Mouse (Mus musculus): ENCODE measurements around the gene Prps2. TPM values are rescaled to one million over a fixed set of nuclear protein-coding genes. Genes with fewer than 3 reads are reported as not detected.

Gene Prps2
- total and polyA plus RNA-seq, 3 experiments: 43.9 to 74.3 (median 73.1) TPM

GRCm38 (mm10) chrX:167334571-167334970, 48.0 kb downstream of the Prps2 start:
- no peak overlapping the region for H3K9ac ChIP-seq (ENCODE audit: insufficient read depth, low read depth)
- no peak overlapping the region for H3K4me3 ChIP-seq (replicated peaks in 1 of 3; ENCODE audit: low read depth in 2 of 3, low read length in 2 of 3, poor library complexity in 1 of 3)
- H3K27ac ChIP-seq (ENCODE audit: insufficient read depth, low read depth): no peak overlapping the region
- TF ChIP-seq UBTF (IDR thresholded peaks at IDR 0.05; ENCODE audit: low read depth, low read length) (no peak), ZNF384 (IDR thresholded peaks at IDR 0.05; ENCODE audit: low read depth, low read length) (no peak), IRF4 (IDR thresholded peaks at IDR 0.05; ENCODE audit: low read depth, low read length) (0 out of 2 replicates have a peak, but pooled peaks have one; percentile 26), HCFC1 (IDR thresholded peaks at IDR 0.05; ENCODE audit: low read depth, low read length) (no peak), ZMIZ1 (IDR thresholded peaks at IDR 0.05; ENCODE audit: low read depth, low read length) (no peak), USF2 (conservative IDR thresholded peaks at IDR 0.05; ENCODE audit: low read depth, low read length) (no peak)
- H3K79me2 ChIP-seq (replicated peaks; ENCODE audit: control insufficient read depth, extremely low read depth, insufficient read depth, poor library complexity, severe bottlenecking): peaks cover 2% of the 10 kb centered on the region; the same call in 1 of the 2 replicates
- H3K4me2 ChIP-seq (ENCODE audit: insufficient read depth, low read depth, poor library complexity, severe bottlenecking): no peak overlapping the region; the same call in 1 of the 2 replicates
- in situ Hi-C loops (cut with MboI; ENCODE audit: low pct_ligation_motif_present, low pct_unique_long_range_greater_than_20kb, low sequenced_read_pairs): no loop called here
- no peak for DNase-seq (ENCODE audit: extremely low read depth)
- no peaks in the 10 kb centered on the region for H3K27me3 ChIP-seq (replicated peaks)
- dilution Hi-C loops (cut with MboI; ENCODE audit: extremely low pct_ligation_motif_present, extremely low pct_unique_long_range_greater_than_20kb, low sequenced_read_pairs): no loop called here
- no peaks in the 10 kb centered on the region for H3K36me3 ChIP-seq (replicated peaks in 1 of 2; ENCODE audit: control insufficient read depth in 1 of 2, insufficient read depth in 1 of 2, low read length in 1 of 2)
- H3K9me3 ChIP-seq (replicated peaks; ENCODE audit: low read length): no peaks in the 10 kb centered on the region
- peaks cover 0 to 38% of the 10 kb centered on the region in 2 experiments; a peak in 2 of 4 replicates for H3K4me1 ChIP-seq (ENCODE audit: control insufficient read depth in 1 of 2, insufficient read depth in 2 of 2)

GRCm38 (mm10) chrX:167332607-167333006, 49.9 kb downstream of the Prps2 start:
- Histone ChIP-seq H3K36me3 (replicated peaks in 1 of 2; ENCODE audit: control insufficient read depth in 1 of 2, insufficient read depth in 1 of 2, low read length in 1 of 2) (no peaks in the 10 kb centered on the region), H3K9me3 (replicated peaks; ENCODE audit: low read length) (no peaks in the 10 kb centered on the region), H3K27ac (ENCODE audit: insufficient read depth, low read depth) (no peak overlapping the region), H3K79me2 (replicated peaks; ENCODE audit: control insufficient read depth, extremely low read depth, insufficient read depth, poor library complexity, severe bottlenecking) (peaks cover 5% of the 10 kb centered on the region), H3K4me3 (replicated peaks in 1 of 3; ENCODE audit: low read depth in 2 of 3, low read length in 2 of 3, poor library complexity in 1 of 3) (no peak overlapping the region), H3K9ac (ENCODE audit: insufficient read depth, low read depth) (no peak overlapping the region), H3K27me3 (replicated peaks) (no peaks in the 10 kb centered on the region), H3K4me1 (ENCODE audit: control insufficient read depth in 1 of 2, insufficient read depth in 2 of 2) (peaks cover 0 to 32% of the 10 kb centered on the region in 2 experiments; a peak in 2 of 4 replicates), H3K4me2 (ENCODE audit: insufficient read depth, low read depth, poor library complexity, severe bottlenecking) (no peak overlapping the region)
- in situ Hi-C loops (cut with MboI; ENCODE audit: low pct_ligation_motif_present, low pct_unique_long_range_greater_than_20kb, low sequenced_read_pairs) (no loop called here), dilution Hi-C loops (cut with MboI; ENCODE audit: extremely low pct_ligation_motif_present, extremely low pct_unique_long_range_greater_than_20kb, low sequenced_read_pairs) (no loop called here)
- no peak for DNase-seq (ENCODE audit: extremely low read depth)
- no peak for TF ChIP-seq CHD2 (IDR thresholded peaks at IDR 0.05; ENCODE audit: low read length)
- no peak for TF ChIP-seq CTCF (conservative IDR thresholded peaks at IDR 0.05 in 1 of 2, IDR thresholded peaks at IDR 0.05 in 1 of 2; ENCODE audit: low read depth in 2 of 2, low read length in 2 of 2)
- TF ChIP-seq TCF12 (IDR thresholded peaks at IDR 0.05; ENCODE audit: low read depth, low read length): no peak
- TF ChIP-seq NRF1 (IDR thresholded peaks at IDR 0.05; ENCODE audit: low read depth, low read length): no peak
- no peak for TF ChIP-seq KAT2A (IDR thresholded peaks at IDR 0.05; ENCODE audit: insufficient replicate concordance, low read length)
- TF ChIP-seq ZNF384 (IDR thresholded peaks at IDR 0.05; ENCODE audit: low read depth, low read length): no peak
- TF ChIP-seq JUND (conservative IDR thresholded peaks at IDR 0.05; ENCODE audit: low read depth, low read length): no peak
- no peak for TF ChIP-seq SIN3A (IDR thresholded peaks at IDR 0.05; ENCODE audit: low read length)
- no peak for TF ChIP-seq POLR2AphosphoS2 (IDR thresholded peaks at IDR 0.05; ENCODE audit: low read depth, low read length)
- TF ChIP-seq JUN (IDR thresholded peaks at IDR 0.05; ENCODE audit: insufficient read depth, low read depth, low read length): no peak
- no peak for TF ChIP-seq USF2 (conservative IDR thresholded peaks at IDR 0.05; ENCODE audit: low read depth, low read length)
- TF ChIP-seq MAX (IDR thresholded peaks at IDR 0.05; ENCODE audit: low read length): no peak
- no peak for TF ChIP-seq MEF2A (IDR thresholded peaks at IDR 0.05; ENCODE audit: borderline replicate concordance, low read depth, low read length)
- no peak for TF ChIP-seq ZC3H11A (IDR thresholded peaks at IDR 0.05; ENCODE audit: low read depth, low read length)
- TF ChIP-seq ETS1 (conservative IDR thresholded peaks at IDR 0.05; ENCODE audit: low read depth, low read length): no peak
- TF ChIP-seq EP300 (IDR thresholded peaks at IDR 0.05; ENCODE audit: low read length): no peak
- TF ChIP-seq MXI1 (IDR thresholded peaks at IDR 0.05; ENCODE audit: low read depth, low read length): no peak
- TF ChIP-seq USF1 (IDR thresholded peaks at IDR 0.05; ENCODE audit: low read depth, low read length): no peak
- no peak for TF ChIP-seq UBTF (IDR thresholded peaks at IDR 0.05; ENCODE audit: low read depth, low read length)

Measured in CH12.LX (cell line).